Mouse (Mus musculus): ENCODE results near the gene Tex29.

DNA sequence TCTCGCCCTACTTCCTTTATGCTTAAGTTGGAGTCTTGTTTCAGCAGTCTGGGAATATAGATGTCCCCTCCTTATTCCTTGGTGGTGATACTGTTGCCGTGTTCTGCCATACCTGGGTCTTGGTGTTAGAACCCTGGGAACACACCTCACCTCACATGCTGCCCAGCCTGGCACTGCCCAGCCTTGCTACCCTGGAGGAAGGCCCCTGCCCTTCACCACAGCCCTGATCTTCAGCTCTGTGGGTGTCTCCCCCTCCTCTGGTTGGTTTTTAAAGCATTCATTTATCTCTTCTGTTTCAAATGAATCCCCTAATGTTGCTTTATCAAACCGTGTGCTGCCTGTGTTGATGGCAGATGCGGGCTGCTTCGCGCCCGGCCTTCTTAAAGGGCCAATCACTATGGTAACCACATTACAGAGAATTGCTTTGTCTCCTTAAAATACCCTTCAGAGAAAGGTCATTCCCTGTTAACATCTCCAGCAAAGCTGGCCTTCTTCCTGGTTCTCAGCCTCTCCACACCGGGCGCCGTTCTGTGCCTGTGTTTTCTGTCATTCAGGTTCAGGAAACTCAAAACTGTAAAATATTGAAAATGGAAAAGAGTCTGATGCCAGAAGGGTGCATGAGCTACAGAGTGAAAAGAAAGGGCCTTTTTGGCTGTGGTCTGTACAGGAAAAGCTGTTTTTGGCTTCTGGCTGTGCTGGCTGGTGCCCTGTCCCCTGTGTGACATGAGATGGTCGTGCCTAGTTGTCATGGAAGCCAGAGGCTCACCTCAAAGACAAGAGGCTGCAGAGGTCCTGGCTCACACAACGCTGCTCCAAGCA, 45.8 kb downstream of the Tex29 start:
- TF ChIP-seq POLR2A (IDR thresholded peaks at IDR 0.05; ENCODE audit: insufficient read length, low read depth) = no peak
- TF ChIP-seq TCF12 (IDR thresholded peaks at IDR 0.05; ENCODE audit: insufficient read depth, poor library complexity, severe bottlenecking) = no peak
- TF ChIP-seq CEBPB (IDR thresholded peaks at IDR 0.05; ENCODE audit: insufficient read depth, poor library complexity, severe bottlenecking) = no peak
- TF ChIP-seq E2F4 (IDR thresholded peaks at IDR 0.05; ENCODE audit: insufficient read depth) = no peak
- no peak for TF ChIP-seq POLR2AphosphoS2 (IDR thresholded peaks at IDR 0.05; ENCODE audit: insufficient read length, low read depth)
- no peak for TF ChIP-seq USF1 (IDR thresholded peaks at IDR 0.05; ENCODE audit: low read depth)
- TF ChIP-seq MAX (IDR thresholded peaks at IDR 0.05; ENCODE audit: low read depth) = no peak
- no peak for TF ChIP-seq MYOG (IDR thresholded peaks at IDR 0.05; ENCODE audit: control insufficient read depth in 1 of 3, insufficient read depth in 1 of 3, insufficient read length in 2 of 3, low read depth in 2 of 3)
- no peak for TF ChIP-seq MYOD1 (IDR thresholded peaks at IDR 0.05; ENCODE audit: control insufficient read depth in 1 of 3, insufficient read length in 2 of 3, low read depth in 2 of 3)
- no peak for TF ChIP-seq SRF (IDR thresholded peaks at IDR 0.05; ENCODE audit: control insufficient read depth, insufficient read length, low read depth)
- TF ChIP-seq REST (IDR thresholded peaks at IDR 0.05; ENCODE audit: insufficient read depth, insufficient read length) = no peak
- TF ChIP-seq TCF3 (IDR thresholded peaks at IDR 0.05; ENCODE audit: insufficient read length, low read depth) = no peak
